Mouse (Mus musculus) heart, embryonic 11.5 days (tissue): ENCODE results near the gene Esr1. TPM values are rescaled to one million over a fixed set of nuclear protein-coding genes. Genes with fewer than 3 reads are reported as not detected.

ENCODE experiments used
- ATAC-seq: fragments of 200-750 bp; cut with Nextera tagmentation; replicated peaks from 2 replicates; pipeline ENCODE4 v1.8.0; 2017; ENCODE audit warnings: moderate library complexity; ENCODE audit not compliant: insufficient number of reproducible peaks, low FRiP score, low TSS enrichment
- H3K27ac ChIP-seq: fragments of 300-500 bp; sonication (generic); 2 replicates; pipeline ENCODE4 v1.5.1; 2014; ENCODE audit warnings: mild to moderate bottlenecking, low read depth, low read length
- H3K27me3 ChIP-seq: fragments of 300-500 bp; sonication (generic); 2 replicates; pipeline ENCODE4 v1.6.1; 2014; ENCODE audit warnings: mild to moderate bottlenecking, low read length, mixed read lengths; ENCODE audit not compliant: control insufficient read depth, insufficient read depth
- H3K36me3 ChIP-seq: fragments of 300-500 bp; sonication (generic); 2 replicates; pipeline ENCODE4 v1.6.1; 2014; ENCODE audit warnings: mild to moderate bottlenecking, low read length, moderate library complexity, mixed read lengths; ENCODE audit not compliant: control insufficient read depth, insufficient read depth
- H3K4me1 ChIP-seq: fragments of 300-500 bp; sonication (generic); 2 replicates; pipeline ENCODE4 v1.6.1; 2014; ENCODE audit warnings: low read length; ENCODE audit not compliant: control insufficient read depth, insufficient read depth
- H3K4me2 ChIP-seq: fragments of 300-500 bp; sonication (generic); 2 replicates; pipeline ENCODE4 v1.6.1; 2014; ENCODE audit warnings: mild to moderate bottlenecking, moderate library complexity
- H3K4me3 ChIP-seq: fragments of 300-500 bp; sonication (generic); 2 replicates; pipeline ENCODE4 v1.5.1; 2014; ENCODE audit warnings: low read depth, low read length
- H3K9ac ChIP-seq: fragments of 300-500 bp; sonication (generic); 2 replicates; pipeline ENCODE4 v1.6.1; 2014; ENCODE audit warnings: mild to moderate bottlenecking, low read depth, low read length, moderate library complexity
- H3K9me3 ChIP-seq: fragments of 300-500 bp; sonication (generic); replicated peaks from 2 replicates; pipeline ENCODE4 v1.6.1; 2016; ENCODE audit warnings: low read length; ENCODE audit not compliant: control insufficient read depth
- WGBS: fragments of 180-500 bp; shearing (Covaris S2); extraction: QIAGEN DNeasy Blood & Tissue Kit; methylation state at CpG from one replicate; pipeline ENCODE4 v1.1.7; 2014; ENCODE audit not compliant: insufficient replicate concordance; 5-methylcytosine and 5-hydroxymethylcytosine counted together
- polyA plus RNA-seq: library from polyadenylated mRNA; unstranded; fragments of >200 nt; fragmentation: Nextera tagmentation; extraction: Ambion mirVana; gene quantifications from 2 replicates; pipeline ENCODE4 v1.2.1, GENCODE M21; 2014

Gene Esr1
- polyA plus RNA-seq, 1 experiment from 2014 or later, result 1.3 TPM

DNA sequence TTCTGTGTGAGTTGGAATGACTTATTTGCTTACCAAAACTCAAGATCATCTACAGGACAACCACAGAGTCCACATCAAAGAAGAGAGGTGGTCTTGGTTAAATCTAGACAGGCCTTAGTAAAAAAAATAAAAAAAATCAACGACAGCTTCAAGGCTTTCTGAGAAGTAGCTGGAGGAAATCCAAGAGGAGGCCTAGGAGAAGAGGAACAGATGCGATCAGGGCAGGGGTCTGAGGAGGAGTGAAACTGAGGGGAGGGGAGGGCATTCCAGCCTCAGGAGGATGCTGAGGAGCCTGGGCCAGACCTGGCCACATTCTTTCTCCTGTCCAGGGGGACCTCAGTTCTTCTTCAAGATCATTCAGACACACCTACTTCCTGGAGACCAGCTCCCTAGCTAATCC, 360.6 kb downstream of the Esr1 start:
- 65% methylated on average over 2 of the region's 2 CpGs for WGBS
- Histone ChIP-seq H3K4me3 (no peak overlapping the region), H3K27me3 (no peaks in the 10 kb centered on the region), H3K27ac (no peak overlapping the region), H3K4me1 (no peaks in the 10 kb centered on the region), H3K36me3 (no peaks in the 10 kb centered on the region), H3K9ac (no peak overlapping the region), H3K4me2 (no peak overlapping the region), H3K9me3 (no peaks in the 10 kb centered on the region)
- no peak for ATAC-seq

DNA sequence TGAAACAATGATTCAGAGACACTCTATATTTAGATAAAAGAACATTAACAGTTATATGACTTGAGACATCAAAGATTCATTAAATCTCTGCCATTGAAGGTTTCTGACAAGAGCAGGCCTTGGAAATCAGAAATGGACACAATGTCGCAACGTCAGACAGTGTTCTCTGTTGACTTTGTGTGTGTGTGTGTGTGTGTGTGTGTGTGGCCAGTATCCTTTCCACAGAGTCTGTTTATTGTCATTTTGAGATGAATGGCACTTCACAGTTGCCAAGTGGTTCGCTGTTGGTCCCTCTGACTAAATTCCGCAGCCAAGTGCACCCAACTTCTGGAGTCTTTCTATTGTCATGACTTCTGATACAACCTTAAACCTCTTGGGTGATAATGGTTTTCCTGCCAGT, 362.9 kb downstream of the Esr1 start:
- 77% methylated on average over 4 of the region's 4 CpGs for WGBS
- Histone ChIP-seq H3K9me3 (no peaks in the 10 kb centered on the region), H3K4me3 (no peak overlapping the region), H3K9ac (no peak overlapping the region), H3K27me3 (no peaks in the 10 kb centered on the region), H3K27ac (no peak overlapping the region), H3K4me1 (no peaks in the 10 kb centered on the region), H3K4me2 (no peak overlapping the region), H3K36me3 (no peaks in the 10 kb centered on the region)
- ATAC-seq, result no peak

DNA sequence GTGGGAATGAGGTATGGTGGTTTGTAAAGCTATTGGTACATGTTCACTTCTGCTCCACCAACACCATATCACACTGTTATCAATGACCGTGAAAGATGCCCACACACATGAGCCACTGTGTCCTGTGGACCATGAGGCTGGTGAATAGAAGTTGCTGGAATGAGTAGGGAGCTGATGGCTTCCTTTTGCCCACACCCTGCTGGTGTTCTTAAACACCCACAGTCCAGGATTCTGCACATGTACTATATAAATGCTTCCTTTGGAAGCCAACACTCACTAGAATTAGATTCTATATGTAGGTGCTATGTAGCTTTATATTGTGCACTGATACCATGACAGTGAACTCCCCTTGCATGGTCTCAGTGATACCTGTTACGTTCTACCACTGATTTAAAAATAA, 365.2 kb downstream of the Esr1 start:
- Histone ChIP-seq H3K4me1 (no peaks in the 10 kb centered on the region), H3K36me3 (no peaks in the 10 kb centered on the region), H3K9ac (no peak overlapping the region), H3K27ac (no peak overlapping the region), H3K27me3 (no peaks in the 10 kb centered on the region), H3K4me3 (no peak overlapping the region), H3K9me3 (no peaks in the 10 kb centered on the region), H3K4me2 (no peak overlapping the region)
- no peak for ATAC-seq
- 88% methylated on average over 2 of the region's 2 CpGs for WGBS

DNA sequence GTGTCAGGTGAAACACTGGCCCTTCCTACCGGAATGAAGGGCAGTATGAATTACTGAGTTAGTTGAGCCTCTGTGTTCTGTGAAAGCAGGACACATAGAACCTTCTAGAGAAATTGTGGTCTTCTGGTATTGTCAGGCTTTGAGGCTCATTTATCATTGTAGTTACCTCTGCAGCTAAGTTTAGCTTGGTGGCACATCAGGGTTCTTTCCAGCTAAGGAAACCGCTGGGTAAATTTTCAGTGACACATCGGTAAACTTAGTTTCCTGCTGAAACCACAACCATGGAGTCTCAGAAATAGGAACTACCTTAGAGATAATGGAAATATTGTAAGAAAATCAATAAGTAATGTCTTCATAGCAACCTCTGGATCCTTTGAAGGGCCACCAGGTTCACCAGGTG, 366.0 kb downstream of the Esr1 start:
- H3K4me2 ChIP-seq, result no peak overlapping the region
- H3K9ac ChIP-seq, result no peak overlapping the region
- no peak overlapping the region for H3K4me3 ChIP-seq
- H3K4me1 ChIP-seq, result no peaks in the 10 kb centered on the region
- H3K9me3 ChIP-seq, result no peaks in the 10 kb centered on the region
- ATAC-seq, result no peak
- no peaks in the 10 kb centered on the region for H3K36me3 ChIP-seq
- no peak overlapping the region for H3K27ac ChIP-seq
- H3K27me3 ChIP-seq, result no peaks in the 10 kb centered on the region
- 88% methylated on average over 3 of the region's 3 CpGs for WGBS

DNA sequence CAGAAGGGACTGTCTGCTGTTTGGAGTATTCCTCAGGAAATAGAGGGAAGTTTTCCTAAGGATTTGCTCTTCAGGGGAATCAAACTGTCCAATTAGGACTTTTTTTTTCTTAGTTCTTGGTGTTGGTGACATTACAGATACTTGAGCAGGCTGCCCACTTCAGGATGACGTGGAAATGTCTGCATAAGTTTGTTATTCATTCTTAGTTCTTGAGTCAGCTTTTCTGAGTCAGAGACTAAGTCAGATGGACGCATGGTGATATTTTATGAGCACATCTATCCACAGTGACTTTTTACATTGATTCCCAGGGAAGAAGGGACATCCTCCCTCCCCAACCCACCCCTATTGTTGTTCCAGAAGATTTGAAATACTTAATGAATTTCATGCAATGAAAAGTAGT, 372.5 kb downstream of the Esr1 start:
- Histone ChIP-seq H3K4me3 (no peak overlapping the region), H3K36me3 (no peaks in the 10 kb centered on the region), H3K4me1 (no peaks in the 10 kb centered on the region), H3K9me3 (no peaks in the 10 kb centered on the region), H3K27ac (no peak overlapping the region), H3K27me3 (no peaks in the 10 kb centered on the region), H3K4me2 (no peak overlapping the region), H3K9ac (no peak overlapping the region)
- WGBS, result 71% methylated on average over 2 of the region's 2 CpGs
- no peak for ATAC-seq

DNA sequence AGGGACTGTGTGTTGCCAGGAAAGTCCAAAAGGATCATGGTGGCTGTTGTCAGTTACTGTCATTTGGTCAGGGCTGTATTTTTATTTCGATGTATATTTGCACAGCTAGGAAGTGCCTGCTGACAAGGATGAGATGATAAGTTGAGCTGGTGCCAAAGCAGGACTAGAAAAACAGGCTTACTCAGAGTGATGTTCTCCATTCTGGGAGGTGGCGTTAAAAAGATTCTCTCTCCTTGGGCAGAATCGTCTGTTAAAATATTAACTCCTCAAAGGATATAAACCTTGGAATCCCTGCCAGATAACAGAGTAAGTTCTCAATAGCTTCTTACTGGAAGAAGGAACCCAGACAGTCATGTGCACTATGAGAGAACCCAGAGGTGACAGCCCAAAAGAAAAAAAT, 382.4 kb downstream of the Esr1 start:
- H3K9ac ChIP-seq, result no peak overlapping the region
- no peaks in the 10 kb centered on the region for H3K27me3 ChIP-seq
- H3K4me1 ChIP-seq, result no peaks in the 10 kb centered on the region
- no peak overlapping the region for H3K4me2 ChIP-seq
- WGBS, result 47% methylated on average over 3 of the region's 3 CpGs
- ATAC-seq, result no peak
- H3K9me3 ChIP-seq, result no peaks in the 10 kb centered on the region
- H3K27ac ChIP-seq, result no peak overlapping the region
- no peaks in the 10 kb centered on the region for H3K36me3 ChIP-seq
- no peak overlapping the region for H3K4me3 ChIP-seq

DNA sequence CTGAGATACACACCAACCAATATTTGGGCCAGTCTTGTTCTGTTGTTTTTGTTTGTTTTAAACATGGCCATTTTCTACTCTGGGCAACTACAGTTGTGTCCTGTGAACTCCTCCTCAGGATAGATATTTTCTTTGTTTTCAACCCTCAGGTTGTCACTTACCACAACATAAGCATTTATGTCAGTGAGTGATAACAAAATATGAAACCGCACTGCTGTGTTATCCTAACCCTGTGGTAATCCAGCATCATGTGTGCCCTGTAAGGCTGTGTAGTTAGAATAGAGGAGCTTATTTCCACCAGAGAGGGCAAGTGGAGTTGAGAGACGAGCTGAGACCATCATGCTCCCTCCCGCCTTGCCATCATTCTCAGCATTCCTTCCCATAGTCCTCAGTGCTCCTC, 385.2 kb downstream of the Esr1 start:
- H3K4me3 ChIP-seq, result no peak overlapping the region
- no peaks in the 10 kb centered on the region for H3K27me3 ChIP-seq
- no peaks in the 10 kb centered on the region for H3K4me1 ChIP-seq
- no peak overlapping the region for H3K9ac ChIP-seq
- WGBS, result 74% methylated on average over 3 of the region's 3 CpGs
- ATAC-seq, result no peak
- no peak overlapping the region for H3K4me2 ChIP-seq
- H3K9me3 ChIP-seq, result no peaks in the 10 kb centered on the region
- no peak overlapping the region for H3K27ac ChIP-seq
- no peaks in the 10 kb centered on the region for H3K36me3 ChIP-seq

DNA sequence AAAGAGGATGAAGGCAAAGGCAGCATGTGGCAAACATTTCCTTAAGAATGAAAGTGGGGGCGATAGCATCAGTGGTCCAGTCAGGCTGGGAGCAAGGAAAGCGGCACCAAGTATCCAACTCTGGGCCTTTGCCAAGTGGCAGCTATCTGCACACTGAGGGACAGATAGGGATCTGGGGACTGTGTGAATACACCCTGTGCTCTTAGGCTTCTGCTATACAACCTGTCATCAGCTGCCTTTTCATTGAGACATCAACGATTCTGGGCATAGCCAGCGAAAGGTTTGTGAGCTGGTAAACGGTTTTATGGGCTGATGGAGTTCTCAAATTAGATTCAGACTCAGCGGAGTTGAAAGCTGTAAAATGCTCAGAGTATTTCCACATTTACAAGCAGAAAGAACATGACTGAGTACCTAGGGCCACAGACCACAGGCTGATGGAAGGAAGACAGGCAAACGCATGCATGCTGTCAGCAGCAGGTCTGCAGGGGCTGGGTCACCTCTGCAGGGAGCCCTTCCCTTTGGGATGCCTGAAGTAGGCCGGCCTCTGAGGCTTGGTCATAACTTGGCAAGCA, 397.5 kb downstream of the Esr1 start:
- Histone ChIP-seq H3K36me3 (no peaks in the 10 kb centered on the region), H3K9me3 (no peaks in the 10 kb centered on the region), H3K4me2 (no peak overlapping the region), H3K27me3 (no peaks in the 10 kb centered on the region), H3K4me3 (no peak overlapping the region), H3K27ac (no peak overlapping the region), H3K4me1 (no peaks in the 10 kb centered on the region), H3K9ac (no peak overlapping the region)
- no peak for ATAC-seq
- WGBS, result 61% methylated on average over 8 of the region's 8 CpGs

DNA sequence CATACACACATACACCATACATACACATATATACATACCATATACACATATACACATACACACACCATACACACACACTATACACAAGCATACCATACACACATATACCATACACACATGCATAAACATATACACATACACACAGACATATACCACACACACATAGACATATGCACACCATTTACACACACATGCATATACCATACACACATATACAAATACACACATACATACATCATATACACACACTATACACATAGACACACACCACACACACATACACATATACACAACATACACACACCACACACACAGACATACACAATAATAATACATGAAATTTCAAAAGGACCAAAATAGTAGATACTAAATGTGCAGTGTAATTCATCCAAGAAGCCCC, 400.6 kb downstream of the Esr1 start:
- no peak overlapping the region for H3K27ac ChIP-seq
- ATAC-seq, result no peak
- H3K4me2 ChIP-seq, result no peak overlapping the region
- no peaks in the 10 kb centered on the region for H3K36me3 ChIP-seq
- H3K9ac ChIP-seq, result no peak overlapping the region
- H3K4me3 ChIP-seq, result no peak overlapping the region
- 0 out of 2 replicates have a peak, but pooled peaks cover 2% of the 10 kb centered on the region for H3K9me3 ChIP-seq
- H3K4me1 ChIP-seq, result no peaks in the 10 kb centered on the region
- no peaks in the 10 kb centered on the region for H3K27me3 ChIP-seq
